Mouse (Mus musculus): ENCODE data around the gene Ostm1.

The Ostm1 gene

GRCm38 (mm10) chr10:42680582-42681001 is 97.0 kb downstream of the Ostm1 start:
- DNase-seq, result peak; percentile 20

DNA sequence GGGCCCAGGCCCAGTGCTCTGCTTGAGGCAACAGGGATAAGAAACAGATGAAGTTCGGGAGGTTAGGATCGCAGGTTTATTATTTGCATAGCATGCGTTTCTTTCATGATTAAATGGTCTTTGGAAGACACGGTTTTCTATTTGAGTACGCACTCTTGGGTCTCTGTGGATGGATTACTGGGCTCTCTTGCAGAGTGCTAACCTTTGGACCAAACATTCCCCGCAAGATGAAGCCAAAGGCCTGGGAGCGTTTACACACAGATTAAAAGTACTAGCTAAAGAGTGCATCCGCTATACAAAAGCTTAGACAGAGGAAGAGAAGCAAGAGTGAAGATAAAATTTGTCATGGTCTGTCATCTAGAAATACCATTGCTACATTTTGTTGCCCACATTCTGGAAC is 98.8 kb downstream of the Ostm1 start:
- DNase-seq, result no peak

DNA sequence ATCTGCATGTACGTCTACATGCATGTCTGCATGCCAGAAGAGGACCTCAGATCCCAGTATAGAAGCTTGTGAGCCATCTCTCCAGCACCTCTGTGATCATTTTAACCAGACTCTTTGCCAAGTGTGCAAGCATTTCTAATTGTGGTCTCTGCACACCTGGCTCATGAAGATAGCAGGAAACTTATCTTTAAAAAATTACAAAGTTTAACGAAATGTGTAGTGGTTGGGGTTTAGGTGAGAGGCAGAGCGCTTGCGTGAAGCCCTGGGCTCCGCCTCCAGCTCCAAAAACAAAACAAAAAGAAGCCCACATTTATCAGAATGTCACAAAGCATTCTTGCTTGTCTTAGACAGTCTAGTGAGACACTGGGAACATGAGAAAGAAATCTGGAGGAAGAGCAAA is 104.3 kb downstream of the Ostm1 start:
- DNase-seq, result no peak

DNA sequence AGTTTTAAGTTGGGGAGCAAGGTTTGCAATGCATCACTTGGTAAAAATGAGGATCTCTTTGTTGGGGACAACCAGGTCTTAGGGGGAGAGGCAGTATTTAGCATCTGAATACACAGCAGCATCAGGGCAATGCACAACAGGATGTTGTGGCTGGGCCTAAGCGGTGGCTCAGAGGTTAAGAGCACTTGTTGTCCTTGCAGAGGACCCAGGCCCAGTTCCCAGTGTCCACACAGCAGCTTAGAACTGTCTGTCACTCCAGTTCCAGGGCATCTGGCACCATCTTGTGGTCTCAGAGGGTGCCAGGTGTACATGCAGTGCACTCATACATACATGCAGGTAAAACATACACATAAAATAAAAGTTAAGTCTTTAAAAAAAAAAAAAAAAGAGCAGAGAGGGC is 106.1 kb downstream of the Ostm1 start:
- no peak for DNase-seq

GRCm38 (mm10) chr10:42690233-42691028 is 106.8 kb downstream of the Ostm1 start:
- no peak for DNase-seq

DNA sequence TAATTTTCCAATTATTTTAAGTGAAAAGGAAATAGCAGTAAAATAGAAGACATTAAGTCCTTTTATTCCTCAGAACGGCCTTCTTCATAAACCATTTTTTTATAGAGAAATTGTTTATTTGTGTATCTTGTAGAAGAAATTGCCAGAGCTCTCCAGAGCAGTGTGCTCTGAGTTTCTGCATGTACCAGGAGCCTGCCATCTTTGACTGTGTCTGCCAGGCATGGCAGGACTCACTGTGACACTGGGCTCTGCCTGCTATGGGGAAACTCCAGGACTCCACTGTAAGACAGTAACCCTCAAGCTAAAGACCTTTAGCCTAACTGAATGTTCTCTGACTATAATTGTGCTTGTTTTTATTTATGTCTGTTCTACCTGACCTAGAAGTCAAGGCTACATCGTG is 107.4 kb downstream of the Ostm1 start:
- DNase-seq, result no peak

GRCm38 (mm10) chr10:42692095-42692494 is 108.5 kb downstream of the Ostm1 start:
- DNase-seq, result no peak

GRCm38 (mm10) chr10:42692794-42693193 is 109.2 kb downstream of the Ostm1 start:
- no peak for DNase-seq

- DNase-seq, result no peak
Observed at GRCm38 (mm10) chr10:42693482-42693881, 109.9 kb downstream of the Ostm1 start.

DNA sequence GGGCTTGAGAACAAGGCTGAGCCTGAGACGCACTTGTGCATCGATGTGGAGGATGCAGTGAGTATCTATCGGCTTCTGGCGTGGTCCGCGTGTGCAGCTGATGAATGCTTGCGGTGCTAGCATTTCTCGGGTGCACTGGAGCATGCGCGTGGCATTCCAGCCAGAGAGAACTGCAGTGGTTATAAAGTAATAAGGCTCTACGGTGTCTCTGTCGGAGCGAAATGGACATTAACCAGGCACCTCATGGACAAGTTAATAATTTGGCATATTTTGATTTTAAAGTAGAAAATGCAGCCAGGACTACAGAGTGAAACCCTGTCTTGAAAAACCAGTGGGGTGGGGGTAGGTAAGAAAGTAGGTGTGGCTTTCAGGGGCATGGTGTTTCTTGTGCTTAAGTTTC is 112.7 kb downstream of the Ostm1 start:
- DNase-seq, result no peak

DNA sequence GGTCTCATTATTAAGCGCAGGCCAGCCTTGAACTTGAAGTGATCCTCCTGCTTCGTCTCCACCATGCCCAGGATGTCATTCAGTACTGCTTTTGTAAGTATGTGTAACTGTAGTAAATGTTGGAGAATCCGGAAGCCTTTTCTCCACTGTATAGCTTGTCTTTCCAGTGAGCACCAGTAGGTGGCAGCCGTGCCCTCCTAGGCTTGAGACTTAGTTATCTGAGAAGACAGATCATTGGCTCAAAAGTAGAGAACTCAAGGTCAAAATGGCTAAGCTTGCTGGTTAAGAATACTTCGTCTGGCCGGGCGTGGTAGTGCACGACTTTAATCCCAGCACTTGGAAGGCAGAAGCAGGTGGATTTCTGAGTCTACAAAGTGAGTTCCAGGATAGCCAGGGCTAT is 113.4 kb downstream of the Ostm1 start:
- peak; percentile 85 for DNase-seq

- no peak for DNase-seq
Observed at GRCm38 (mm10) chr10:42698375-42698774, 114.8 kb downstream of the Ostm1 start.

- DNase-seq, result peak; percentile 18
Observed at GRCm38 (mm10) chr10:42698994-42699393, 115.4 kb downstream of the Ostm1 start.

- no peak for DNase-seq
Observed at GRCm38 (mm10) chr10:42702111-42702510, 118.5 kb downstream of the Ostm1 start.

- peak; percentile 4 for DNase-seq
Observed at GRCm38 (mm10) chr10:42714676-42715075, 131.1 kb downstream of the Ostm1 start.

GRCm38 (mm10) chr10:42715366-42716035 is 131.9 kb downstream of the Ostm1 start:
- peak; percentile 25 for DNase-seq

GRCm38 (mm10) chr10:42722116-42722515 is 138.5 kb downstream of the Ostm1 start:
- DNase-seq, result no peak

DNA sequence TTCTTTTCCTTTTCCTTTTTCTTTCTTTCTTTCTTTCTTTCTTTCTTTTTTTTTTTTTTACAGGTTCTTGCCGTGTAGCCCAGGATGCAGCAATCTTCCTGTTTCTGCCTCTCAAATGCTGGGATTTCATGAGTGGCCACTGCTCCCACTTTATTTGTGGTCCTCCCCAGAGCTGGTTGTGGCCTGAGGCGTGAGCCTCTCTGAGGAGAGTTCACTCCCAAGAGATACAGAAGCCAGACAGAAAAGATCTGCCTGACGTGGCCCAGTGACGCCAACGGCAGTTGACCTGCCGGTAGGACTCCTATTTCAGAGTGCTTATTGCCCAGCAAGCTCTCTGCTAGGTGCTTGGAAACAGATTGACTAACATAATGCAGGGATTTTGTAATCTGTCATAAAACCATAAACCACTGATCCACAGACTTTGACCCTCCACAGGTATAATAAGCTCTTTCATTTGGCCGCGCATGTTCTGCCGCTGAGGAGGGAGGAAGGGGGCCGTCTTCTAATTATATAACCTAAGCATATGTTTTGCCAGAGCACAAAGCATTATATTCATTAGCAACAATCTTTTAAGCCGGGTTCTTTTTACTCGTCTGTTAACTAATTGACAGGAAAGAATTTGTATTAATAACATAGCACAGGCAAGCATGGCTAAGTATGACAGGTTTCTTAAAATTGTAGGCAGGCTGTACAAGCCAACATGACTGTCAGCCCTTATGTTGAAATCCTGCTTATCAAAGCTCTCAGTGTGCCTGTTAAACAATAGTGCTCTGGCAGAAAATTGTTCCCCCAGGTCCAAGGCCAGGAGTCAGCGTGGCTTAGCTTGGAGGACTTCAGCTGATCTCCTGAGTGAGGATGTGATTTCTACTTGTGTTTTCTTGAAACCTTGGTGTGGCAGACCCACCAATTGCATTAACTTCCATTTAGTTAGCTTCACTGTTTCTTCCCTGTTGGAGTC is 139.9 kb downstream of the Ostm1 start:
- DNase-seq, result no peak

- DNase-seq, result no peak
Observed at GRCm38 (mm10) chr10:42729607-42730006, 146.0 kb downstream of the Ostm1 start.

DNA sequence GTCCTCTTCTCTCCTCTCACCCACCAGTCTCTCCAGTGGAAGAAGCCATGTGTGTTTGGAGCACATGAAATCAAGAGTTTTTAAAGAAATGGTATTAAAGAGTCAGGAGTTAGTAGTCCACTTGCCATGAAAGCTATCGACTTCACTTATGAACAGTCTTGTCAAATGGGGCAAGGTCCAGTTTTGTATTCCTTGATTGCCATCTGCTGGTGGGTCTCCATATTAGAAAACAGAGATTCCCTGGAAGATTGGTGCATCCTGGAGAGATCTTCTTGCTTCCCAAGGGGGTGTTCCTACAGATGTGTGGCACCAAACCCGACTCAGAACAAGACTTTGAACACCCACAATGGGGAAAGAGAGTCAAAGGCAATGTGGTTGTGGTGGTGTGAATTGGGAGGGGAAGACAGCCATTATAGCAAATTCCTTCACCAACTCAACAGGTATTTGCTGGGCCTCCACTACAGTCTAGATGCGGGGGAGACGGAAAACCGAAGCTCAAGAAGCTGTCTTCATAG is 151.0 kb downstream of the Ostm1 start:
- DNase-seq, result peak; percentile 61

- DNase-seq, result no peak
Observed at GRCm38 (mm10) chr10:42751813-42752212, 168.2 kb downstream of the Ostm1 start.
